Mouse (Mus musculus) bone marrow macrophage, adult 2 months (primary cell): ENCODE measurements around the gene Mcm6.

ENCODE experiments used
- CTCF ChIP-seq: IDR thresholded peaks from 2 replicates; pipeline ENCODE4 v1.5.1; 2012; ENCODE audit warnings: low read depth, mild to moderate bottlenecking, low read length, moderate library complexity
- POLR2A ChIP-seq: IDR thresholded peaks from 2 replicates; pipeline ENCODE4 v1.6.1; 2012; ENCODE audit warnings: mild to moderate bottlenecking, low read depth, low read length, borderline replicate concordance

DNA sequence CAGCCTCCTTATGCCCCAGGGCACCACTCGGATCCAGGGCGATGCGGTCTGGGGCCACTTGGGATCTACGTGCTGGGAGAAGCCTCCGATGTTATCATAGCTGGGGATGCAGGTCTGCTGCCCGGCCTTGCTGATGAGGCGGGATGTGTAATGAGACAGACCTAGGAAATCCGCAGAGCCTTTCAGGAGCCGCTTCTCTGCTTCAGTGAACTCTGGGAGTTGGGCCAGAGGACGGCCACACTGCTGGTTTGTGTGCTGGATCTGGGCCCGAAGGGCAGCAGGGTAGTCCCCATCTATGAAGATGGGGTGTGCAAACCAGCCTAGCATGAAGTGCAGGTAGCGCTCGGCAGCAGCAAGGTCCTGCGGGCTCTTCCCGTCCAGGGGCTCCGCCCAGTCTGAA, 55.6 kb downstream of the Mcm6 start:
- TF ChIP-seq POLR2A (no peak), CTCF (no peak)
